27 mouse cellular contexts compared by ENCODE assay signal in genomic region chr6:40783637-40784036, GRCm38 (mm10).
DNase-seq lines count a peak whose midpoint lies in the region; ATAC-seq and TF ChIP-seq lines count a peak whose summit lies in the region.
"Had no signal": no experiment of that assay in that cellular context is flagged by ENCODE, and none has a peak within 500 bp of the region (broad histone marks: within the 10 kb centered on the region; RNA-seq: fewer than 3 reads in every experiment).

No protein-coding gene starts in this region.

- intact Hi-C loops in left cerebral cortex, postnatal 10 days (cut with DNase I) = no loop called here

- H3K27ac ChIP-seq in intestine, postnatal 0 days (ENCODE audit: low read depth, low read length) = peak overlapping the region; percentile 88
- H3K27ac ChIP-seq: forebrain, embryonic 12.5 days; heart, embryonic 13.5 days; left cerebral cortex, adult 2 months; liver, embryonic 13.5 days; lung, embryonic 15.5 days; macrophage; midbrain, embryonic 12.5 days; stomach, embryonic 15.5 days had no signal

- H3K4me1 ChIP-seq in intestine, postnatal 0 days (replicated peaks; ENCODE audit: control insufficient read depth, insufficient read depth, low read length) = 0 out of 2 replicates have a peak, but pooled peaks cover 3% of the 10 kb centered on the region
- no peaks in the 10 kb centered on the region for H3K4me1 ChIP-seq in lung, adult 2 months (ENCODE audit: control insufficient read depth, insufficient read depth, low read length)
- H3K4me1 ChIP-seq: forebrain, embryonic 12.5 days; heart, embryonic 13.5 days; liver, embryonic 13.5 days; lung, embryonic 15.5 days; midbrain, embryonic 12.5 days; stomach, embryonic 15.5 days had no signal

- ATAC-seq in intestine, postnatal 0 days = peak; percentile 55
- no peak for ATAC-seq in megakaryocyte-erythroid progenitor cell, adult 5-6 weeks (replicated peaks; ENCODE audit: low FRiP score, low TSS enrichment, poor library complexity, severe bottlenecking)
- ATAC-seq: activated CD4-positive, CD25-positive, alpha-beta regulatory T cell, adult 4 months; hindbrain, embryonic 16.5 days had no signal

- TF ChIP-seq CTCF in intestine, postnatal 0 days (IDR thresholded peaks at IDR 0.05; ENCODE audit: low read depth) = no peak
- no peak for TF ChIP-seq CTCF in lung, adult 2 months (IDR thresholded peaks at IDR 0.05; ENCODE audit: insufficient read depth, low read length)

- no peak overlapping the region for H3K4me2 ChIP-seq in intestine, postnatal 0 days (replicated peaks; ENCODE audit: low read depth)
- H3K4me2 ChIP-seq: forebrain, embryonic 12.5 days; heart, embryonic 13.5 days; liver, embryonic 13.5 days; lung, embryonic 15.5 days; midbrain, embryonic 12.5 days; stomach, embryonic 15.5 days had no signal

- 0 out of 2 replicates have a peak, but pooled peaks cover under 1% of the 10 kb centered on the region for H3K36me3 ChIP-seq in intestine, postnatal 0 days (ENCODE audit: control insufficient read depth, insufficient read depth)
- H3K36me3 ChIP-seq: forebrain, embryonic 12.5 days; G1E; heart, embryonic 13.5 days; liver, embryonic 13.5 days; lung, embryonic 15.5 days; midbrain, embryonic 12.5 days; stomach, embryonic 15.5 days had no signal

- H3K9me3 ChIP-seq in intestine, postnatal 0 days (ENCODE audit: control insufficient read depth) = no peaks in the 10 kb centered on the region
- H3K9me3 ChIP-seq: forebrain, embryonic 12.5 days; G1E; heart, embryonic 13.5 days; liver, embryonic 13.5 days; lung, embryonic 15.5 days; midbrain, embryonic 12.5 days; stomach, embryonic 15.5 days had no signal

- no peak overlapping the region for H3K9ac ChIP-seq in intestine, postnatal 0 days (ENCODE audit: low read depth, low read length)
- H3K9ac ChIP-seq: forebrain, embryonic 12.5 days; heart, embryonic 13.5 days; liver, embryonic 13.5 days; lung, embryonic 15.5 days; midbrain, embryonic 12.5 days; stomach, embryonic 15.5 days had no signal

- no peak for TF ChIP-seq POLR2A in lung, adult 2 months (IDR thresholded peaks at IDR 0.05; ENCODE audit: borderline replicate concordance, extremely low read depth, low read depth, low read length)

- no peaks in the 10 kb centered on the region for H3K27me3 ChIP-seq in intestine, postnatal 0 days (replicated peaks; ENCODE audit: control insufficient read depth, insufficient read depth, low read length)
- H3K27me3 ChIP-seq: forebrain, embryonic 12.5 days; heart, embryonic 13.5 days; liver, embryonic 13.5 days; lung, embryonic 15.5 days; midbrain, embryonic 12.5 days; stomach, embryonic 15.5 days had no signal

- H3K4me3 ChIP-seq in intestine, postnatal 0 days (ENCODE audit: low read depth, low read length) = no peak overlapping the region
- no peak overlapping the region for H3K4me3 ChIP-seq in lung, adult 2 months (replicated peaks; ENCODE audit: extremely low read depth, low read depth, low read length)
- H3K4me3 ChIP-seq: forebrain, embryonic 12.5 days; heart, embryonic 13.5 days; left cerebral cortex, adult 2 months; liver, embryonic 13.5 days; lung, embryonic 15.5 days; midbrain, embryonic 12.5 days; stomach, embryonic 15.5 days had no signal

- DNase-seq in ovary, adult 18-20 months (ENCODE audit: low spot score) = peak; percentile 88
- DNase-seq in ovary, postnatal 10 days (ENCODE audit: low spot score) = no peak
- DNase-seq in adrenal gland, postnatal 14 days = peak; percentile 83
- peak; percentile 83 for DNase-seq in testis, postnatal 14 days (ENCODE audit: low spot score)
- DNase-seq in left cerebral cortex, postnatal 10 days (ENCODE audit: extremely low spot score in 1 of 2, low spot score in 2 of 2) = no peak
- no peak for DNase-seq in lung, adult 2 months
- DNase-seq: cerebellum, adult 11-12 months; cerebellum, postnatal 25 days; gastrocnemius, postnatal 10 days; heart, adult 18-20 months; kidney, adult 2 months; kidney, postnatal 25 days; liver, embryonic 13.5 days; right cerebral cortex, postnatal 25 days; thymus, postnatal 25 days had no signal

- 21% methylated on average over 1 of the region's 1 CpGs for WGBS in intestine, postnatal 0 days
- 60% methylated on average over 1 of the region's 1 CpGs for WGBS in lung, adult 2 months

Comparison
In these comparisons a context has a peak if more than half of its experiments do, and no peak if none do; other contexts are left out.
1. DNase-seq: peak in ovary, adult 18-20 months (single experiment), adrenal gland, postnatal 14 days (single experiment) and testis, postnatal 14 days (single experiment); none in ovary, postnatal 10 days (single experiment), left cerebral cortex, postnatal 10 days (0 of 2) and lung, adult 2 months (single experiment).